Mouse (Mus musculus) ES-Bruce4 (cell line): ENCODE results near the gene Mad1l1. TPM values are rescaled to one million over a fixed set of nuclear protein-coding genes. Genes with fewer than 3 reads are reported as not detected.

Experiments used
- H3K27ac ChIP-seq: 2 replicates; pipeline ENCODE4 v1.5.1; 2012; ENCODE audit warnings: low read length, inconsistent platforms; ENCODE audit not compliant: insufficient read depth
- H3K27me3 ChIP-seq: 2 replicates; pipeline ENCODE4 v1.6.1; 2012; ENCODE audit warnings: mild to moderate bottlenecking, low read length, inconsistent platforms; ENCODE audit not compliant: control insufficient read depth, poor library complexity, insufficient read depth, severe bottlenecking
- H3K36me3 ChIP-seq: 2 replicates; pipeline ENCODE4 v1.6.1; 2012; ENCODE audit warnings: inconsistent platforms, mild to moderate bottlenecking, low read length, moderate library complexity; ENCODE audit not compliant: control insufficient read depth, poor library complexity, insufficient read depth, severe bottlenecking
- H3K4me1 ChIP-seq: one replicate; pipeline ENCODE4 v1.8.1; 2011; ENCODE audit warnings: low read length; ENCODE audit not compliant: control insufficient read depth, insufficient read depth
- H3K4me3 ChIP-seq: 2 replicates; pipeline ENCODE4 v1.5.1; 2011; ENCODE audit warnings: low read depth, mild to moderate bottlenecking, low read length
- H3K9ac ChIP-seq: 2 replicates; pipeline ENCODE4 v1.6.1; 2012; ENCODE audit warnings: low read depth, mild to moderate bottlenecking, inconsistent platforms; ENCODE audit not compliant: poor library complexity, severe bottlenecking
- H3K9me3 ChIP-seq: replicated peaks from 2 replicates; pipeline ENCODE4 v1.6.1; 2012; ENCODE audit warnings: mild to moderate bottlenecking, low read length, inconsistent platforms; ENCODE audit not compliant: control insufficient read depth, poor library complexity, insufficient read depth, severe bottlenecking
- CTCF ChIP-seq: IDR thresholded peaks from one replicate; pipeline ENCODE4 v1.8.1; 2011; ENCODE audit warnings: low read depth, low read length
- EP300 ChIP-seq: IDR thresholded peaks from 2 replicates; pipeline ENCODE4 v1.6.1; 2011; ENCODE audit warnings: low read depth, low read length; ENCODE audit not compliant: insufficient read depth
- POLR2A ChIP-seq: IDR thresholded peaks from one replicate; pipeline ENCODE4 v1.8.1; 2011; ENCODE audit warnings: low read length; ENCODE audit not compliant: insufficient read depth
- polyA plus RNA-seq: library from polyadenylated mRNA; stranded (reverse); fragments of >200 nt; gene quantifications from 2 replicates; pipeline ENCODE4 v1.2.4, GENCODE M21; 2011; ENCODE audit warnings: low read depth; ENCODE audit not compliant: missing spikeins, insufficient read depth, insufficient read length

Gene Mad1l1
- polyA plus RNA-seq, 1 experiment, result 25.4 TPM

DNA sequence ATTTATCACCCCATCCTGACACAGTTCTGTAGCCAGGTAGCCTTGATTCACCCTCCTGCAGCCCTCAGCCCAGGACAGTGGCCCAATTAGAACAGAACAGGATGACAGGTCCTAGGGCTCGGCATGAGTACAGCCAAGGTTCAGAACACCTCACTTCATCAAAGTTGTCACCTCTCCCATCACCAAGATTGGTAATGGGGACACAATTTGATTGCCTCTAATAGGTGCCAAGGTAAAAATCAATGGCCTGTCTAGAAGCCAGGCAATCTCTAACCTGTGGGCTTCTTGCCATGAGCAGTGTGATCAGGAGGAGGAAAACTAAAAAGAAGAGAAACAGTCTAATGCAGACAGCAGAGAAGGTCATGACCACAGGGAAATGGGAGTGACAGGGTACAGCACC, 216.5 kb downstream of the Mad1l1 start:
- Histone ChIP-seq H3K4me1 (no peaks in the 10 kb centered on the region), H3K27me3 (no peaks in the 10 kb centered on the region), H3K4me3 (no peak overlapping the region), H3K36me3 (no peaks in the 10 kb centered on the region), H3K27ac (no peak overlapping the region), H3K9me3 (no peaks in the 10 kb centered on the region), H3K9ac (no peak overlapping the region)
- TF ChIP-seq EP300 (no peak), POLR2A (no peak), CTCF (no peak)

DNA sequence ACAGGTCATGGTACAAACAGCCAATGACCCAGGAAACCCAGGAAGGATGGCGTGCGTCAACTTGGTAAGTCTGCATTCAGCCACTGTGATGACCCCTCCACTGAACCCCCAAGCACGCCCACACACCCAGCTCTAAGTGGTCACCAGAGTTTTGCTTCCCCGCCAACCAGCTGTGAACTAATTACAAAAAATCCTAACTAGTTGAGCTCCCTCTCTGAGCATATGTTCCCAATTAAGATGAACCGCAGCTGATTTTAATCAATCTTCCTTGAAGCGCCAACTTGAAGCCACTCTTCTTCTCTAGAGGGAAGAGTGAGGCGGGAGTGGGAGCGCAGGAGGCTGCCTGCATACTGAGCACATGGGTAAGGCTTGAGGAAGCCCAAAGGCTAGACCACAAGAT, 218.6 kb downstream of the Mad1l1 start:
- TF ChIP-seq EP300 (no peak), CTCF (no peak), POLR2A (no peak)
- Histone ChIP-seq H3K4me1 (no peaks in the 10 kb centered on the region), H3K9ac (no peak overlapping the region), H3K9me3 (no peaks in the 10 kb centered on the region), H3K27ac (no peak overlapping the region), H3K27me3 (no peaks in the 10 kb centered on the region), H3K36me3 (no peaks in the 10 kb centered on the region), H3K4me3 (no peak overlapping the region)

DNA sequence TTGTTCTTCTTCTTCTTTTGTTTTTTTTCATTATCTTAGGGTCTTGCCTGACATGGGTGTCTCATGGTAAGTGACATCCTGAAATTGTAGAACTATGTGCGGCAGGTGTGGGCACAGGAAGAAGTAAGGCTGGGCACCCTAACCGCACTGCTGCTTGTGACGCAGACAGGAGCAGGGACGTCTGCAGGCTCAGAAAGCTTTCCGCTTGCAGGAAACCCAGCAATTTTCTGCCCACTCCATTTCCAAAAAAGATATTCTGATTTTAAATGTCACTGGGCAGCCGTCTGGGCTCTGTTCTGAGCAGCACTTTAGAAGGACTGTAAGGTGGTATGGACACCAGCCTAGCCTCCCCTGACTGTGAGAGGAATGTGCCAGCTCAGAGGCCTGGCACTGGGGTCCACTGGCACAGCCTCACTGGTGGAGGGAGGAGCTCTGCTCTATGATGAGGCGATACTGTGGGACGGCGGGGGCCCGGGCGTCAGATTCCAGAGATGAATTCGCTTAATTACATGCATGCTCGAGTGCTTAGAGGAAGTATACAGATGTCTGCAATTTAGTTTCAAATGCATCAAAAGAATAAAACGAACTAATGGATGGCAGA, 219.8 kb downstream of the Mad1l1 start:
- H3K9me3 ChIP-seq, result no peaks in the 10 kb centered on the region
- H3K9ac ChIP-seq, result no peak overlapping the region
- no peaks in the 10 kb centered on the region for H3K4me1 ChIP-seq
- no peak for TF ChIP-seq EP300
- TF ChIP-seq POLR2A, result no peak
- TF ChIP-seq CTCF, result no peak
- H3K27me3 ChIP-seq, result no peaks in the 10 kb centered on the region
- H3K36me3 ChIP-seq, result no peaks in the 10 kb centered on the region
- no peak overlapping the region for H3K4me3 ChIP-seq
- H3K27ac ChIP-seq, result no peak overlapping the region

DNA sequence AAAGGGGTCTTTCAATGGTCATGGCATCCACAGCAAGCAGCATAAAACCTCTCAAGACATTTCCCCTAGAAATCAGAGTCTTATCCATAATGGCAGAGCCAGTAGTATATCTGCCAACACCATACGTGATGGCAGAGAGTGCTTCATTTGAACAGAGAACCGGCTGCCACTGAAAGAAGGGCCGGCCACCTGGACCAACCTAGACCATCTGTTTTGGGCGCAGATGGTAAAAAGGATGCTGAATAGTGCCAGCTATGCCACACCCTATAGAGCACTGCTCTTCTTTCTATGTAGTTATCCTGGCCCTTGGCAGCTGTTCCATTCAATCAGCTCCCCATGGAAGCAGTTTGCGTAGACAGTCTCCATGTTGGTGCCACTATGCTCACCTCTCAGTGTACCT, 222.6 kb downstream of the Mad1l1 start:
- H3K4me1 ChIP-seq, result no peaks in the 10 kb centered on the region
- H3K36me3 ChIP-seq, result no peaks in the 10 kb centered on the region
- no peak overlapping the region for H3K9ac ChIP-seq
- no peak overlapping the region for H3K4me3 ChIP-seq
- H3K27me3 ChIP-seq, result no peaks in the 10 kb centered on the region
- no peaks in the 10 kb centered on the region for H3K9me3 ChIP-seq
- TF ChIP-seq EP300, result no peak
- TF ChIP-seq CTCF, result no peak
- no peak for TF ChIP-seq POLR2A
- no peak overlapping the region for H3K27ac ChIP-seq

DNA sequence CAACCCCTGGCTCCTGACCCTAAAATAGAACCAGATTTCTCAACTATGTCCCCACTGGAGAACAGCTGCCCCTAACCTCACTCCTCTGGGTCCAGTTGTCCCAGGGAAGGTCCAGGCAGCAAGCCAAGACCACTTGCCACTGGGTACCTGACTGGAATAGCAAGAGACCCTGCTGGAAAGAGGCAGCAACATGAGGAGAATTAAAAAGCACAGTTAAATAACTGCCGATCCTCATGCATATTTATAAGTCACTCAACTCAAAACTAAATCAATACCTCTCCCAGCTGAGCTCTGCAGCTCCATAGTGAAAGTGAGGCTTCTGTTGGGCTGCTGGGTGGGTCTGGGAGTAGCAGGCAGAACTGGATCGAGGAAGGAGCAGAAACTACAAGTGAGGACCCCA, 226.1 kb downstream of the Mad1l1 start:
- no peak overlapping the region for H3K9ac ChIP-seq
- no peaks in the 10 kb centered on the region for H3K27me3 ChIP-seq
- H3K27ac ChIP-seq, result no peak overlapping the region
- H3K4me3 ChIP-seq, result no peak overlapping the region
- TF ChIP-seq CTCF, result no peak
- H3K36me3 ChIP-seq, result no peaks in the 10 kb centered on the region
- H3K4me1 ChIP-seq, result no peaks in the 10 kb centered on the region
- H3K9me3 ChIP-seq, result no peaks in the 10 kb centered on the region

DNA sequence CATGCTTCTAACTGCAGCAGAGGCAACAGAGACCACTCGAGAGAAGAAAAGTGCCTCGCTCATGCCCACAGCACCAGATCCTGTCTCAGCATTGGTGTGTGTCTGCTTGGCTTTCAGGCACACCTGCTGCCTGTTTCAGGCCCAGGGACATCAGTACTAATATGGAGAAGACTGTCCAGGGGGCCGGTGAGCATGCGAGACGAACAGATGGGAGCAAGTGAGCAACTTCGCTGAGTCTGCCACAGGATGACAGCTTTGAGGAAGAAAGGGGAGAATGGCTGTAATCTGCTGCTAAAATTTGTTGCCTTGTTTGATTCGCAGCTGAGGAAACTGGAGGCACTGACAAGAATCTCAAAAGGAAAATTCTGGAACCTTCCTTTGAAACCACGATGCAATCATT, 227.9 kb downstream of the Mad1l1 start:
- no peak overlapping the region for H3K4me3 ChIP-seq
- H3K4me1 ChIP-seq, result no peaks in the 10 kb centered on the region
- no peaks in the 10 kb centered on the region for H3K36me3 ChIP-seq
- no peaks in the 10 kb centered on the region for H3K9me3 ChIP-seq
- no peaks in the 10 kb centered on the region for H3K27me3 ChIP-seq
- H3K9ac ChIP-seq, result no peak overlapping the region
- no peak for TF ChIP-seq EP300
- TF ChIP-seq CTCF, result no peak
- H3K27ac ChIP-seq, result no peak overlapping the region

DNA sequence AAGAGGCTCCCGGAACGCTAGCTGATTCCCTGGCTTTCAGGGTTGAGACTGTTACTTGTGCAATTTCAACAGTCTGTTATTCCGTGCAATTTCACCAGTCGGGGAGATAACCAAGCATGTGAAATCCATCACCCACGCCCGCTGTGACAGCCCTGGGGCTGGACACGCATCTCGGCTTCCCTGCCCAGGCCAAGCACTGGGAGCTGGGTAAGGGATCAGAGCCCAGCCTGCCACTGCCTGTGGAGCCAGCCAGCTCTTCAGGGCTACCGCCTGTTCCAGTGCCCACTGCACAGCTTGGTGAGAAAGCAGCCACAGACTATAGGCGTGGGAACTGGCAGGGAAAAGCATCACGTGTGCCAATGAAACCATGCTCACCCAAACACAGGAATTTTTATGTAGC, 229.8 kb downstream of the Mad1l1 start:
- H3K36me3 ChIP-seq, result no peaks in the 10 kb centered on the region
- H3K4me3 ChIP-seq, result no peak overlapping the region
- no peak overlapping the region for H3K9ac ChIP-seq
- no peaks in the 10 kb centered on the region for H3K4me1 ChIP-seq
- H3K27ac ChIP-seq, result no peak overlapping the region
- no peaks in the 10 kb centered on the region for H3K9me3 ChIP-seq
- TF ChIP-seq CTCF (no peak), POLR2A (no peak), EP300 (no peak)
- no peaks in the 10 kb centered on the region for H3K27me3 ChIP-seq
